Mouse (Mus musculus) adipocyte (in vitro differentiated cells): ENCODE data around the gene Galk1.
"Not testable (repeated sequence)": the region's sequence is repeated elsewhere in the genome, so short reads cannot be mapped to it uniquely, and the experiment has no call there.

ENCODE experiments used
- DNase-seq: peaks from one replicate; pipeline ENCODE4 v3.0.0-alpha.2; 2016; ENCODE audit warnings: low spot score

Gene Galk1

GRCm38 (mm10) chr11:116030898-116031845, 18.7 kb upstream of the Galk1 start:
- DNase-seq: peak; percentile 80

GRCm38 (mm10) chr11:116030088-116030897, 17.8 kb upstream of the Galk1 start, which contains the start of gene Unk:
Gene Unk (plus strand): TSS chr11:116030322.
- peak; percentile 99 for DNase-seq

GRCm38 (mm10) chr11:116029086-116029865, 16.8 kb upstream of the Galk1 start:
- DNase-seq: no peak

DNA sequence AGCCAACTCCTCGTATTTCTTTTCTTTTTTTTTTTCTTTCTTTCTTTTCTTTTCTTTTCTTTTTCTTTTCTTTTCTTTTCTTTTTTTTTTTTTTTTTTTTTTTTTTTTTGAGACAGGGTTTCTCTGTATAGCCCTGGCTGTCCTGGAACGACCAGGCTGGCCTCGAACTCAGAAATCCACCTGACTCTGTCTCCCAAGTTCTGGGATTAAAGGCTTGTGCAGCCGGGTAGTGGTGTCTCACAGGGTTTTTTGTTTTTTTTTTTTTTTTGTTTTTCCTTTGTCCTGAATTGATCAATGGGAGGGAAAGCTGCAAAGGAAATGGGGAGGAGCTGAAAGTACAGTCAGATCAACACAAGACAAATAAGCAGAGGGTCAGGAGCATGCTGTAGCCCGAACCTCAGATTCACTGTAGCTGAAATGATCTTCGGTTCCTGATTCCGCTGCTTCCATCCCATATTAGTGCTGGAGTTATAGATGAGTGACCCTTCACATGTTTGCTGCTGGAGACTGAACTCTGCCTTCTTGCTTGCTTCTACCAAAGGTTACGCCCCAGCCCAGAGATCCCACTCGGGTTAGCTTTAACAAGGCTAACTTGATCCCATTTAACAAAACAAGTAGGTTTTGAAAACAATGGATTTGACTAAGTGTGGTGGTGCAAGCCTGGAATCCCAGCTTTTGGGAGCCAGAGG, 15.8 kb upstream of the Galk1 start:
- DNase-seq: peak; percentile 38

DNA sequence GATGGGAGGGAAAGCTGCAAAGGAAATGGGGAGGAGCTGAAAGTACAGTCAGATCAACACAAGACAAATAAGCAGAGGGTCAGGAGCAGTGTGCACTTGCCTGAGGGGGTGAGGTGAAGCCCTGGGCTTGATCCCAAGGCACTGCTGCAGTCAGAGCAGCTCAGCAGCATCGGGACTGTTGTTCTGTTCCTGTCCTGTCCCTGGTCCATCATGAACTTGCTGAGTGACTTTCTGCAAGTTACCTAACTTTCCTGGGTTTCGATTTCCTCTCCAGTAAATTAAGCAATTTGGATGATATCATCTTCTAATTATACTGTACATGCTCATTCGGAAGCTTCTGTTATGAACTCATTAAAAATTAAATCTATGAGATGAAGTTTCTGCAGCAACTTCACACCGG, 15.2 kb upstream of the Galk1 start, which contains the start of gene H3f3b:
Gene H3f3b (minus strand): TSS at position 207 of the 400 bp plus-strand sequence.
- DNase-seq: peak; percentile 74

GRCm38 (mm10) chr11:116025056-116025845, 12.7 kb upstream of the Galk1 start:
- DNase-seq: no peak

GRCm38 (mm10) chr11:116024356-116024808, 11.9 kb upstream of the Galk1 start:
- DNase-seq: peak; percentile 99

GRCm38 (mm10) chr11:116023771-116024355, 11.3 kb upstream of the Galk1 start:
- DNase-seq: peak; percentile 65

DNA sequence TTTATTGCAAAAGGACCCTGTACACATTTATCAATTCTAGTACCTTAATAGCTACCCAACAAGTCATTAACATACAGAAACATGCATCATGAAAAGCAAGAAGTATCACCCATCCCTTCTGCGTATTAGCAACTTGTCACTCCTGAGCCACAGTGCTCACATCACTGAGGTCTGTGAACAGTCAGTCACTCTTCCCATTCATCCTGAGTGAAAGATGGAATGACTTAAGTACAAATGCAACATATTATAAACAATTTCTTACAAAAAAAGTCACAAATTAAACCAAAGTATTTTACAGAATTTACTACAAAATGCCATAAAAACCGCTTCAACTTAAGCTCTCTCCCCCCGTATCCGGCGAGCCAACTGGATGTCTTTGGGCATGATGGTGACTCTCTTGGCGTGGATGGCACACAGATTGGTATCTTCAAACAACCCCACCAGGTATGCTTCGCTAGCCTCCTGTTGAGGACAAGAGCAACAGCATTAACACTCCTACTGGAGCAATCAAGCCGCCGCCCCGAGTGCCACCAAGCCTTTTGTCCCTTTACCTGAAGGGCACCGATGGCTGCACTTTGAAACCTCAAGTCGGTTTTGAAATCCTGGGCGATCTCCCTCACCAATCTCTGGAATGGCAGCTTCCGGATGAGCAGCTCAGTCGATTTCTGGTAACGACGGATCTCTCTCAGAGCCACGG, 10.7 kb upstream of the Galk1 start:
- DNase-seq: peak; percentile 51

DNA sequence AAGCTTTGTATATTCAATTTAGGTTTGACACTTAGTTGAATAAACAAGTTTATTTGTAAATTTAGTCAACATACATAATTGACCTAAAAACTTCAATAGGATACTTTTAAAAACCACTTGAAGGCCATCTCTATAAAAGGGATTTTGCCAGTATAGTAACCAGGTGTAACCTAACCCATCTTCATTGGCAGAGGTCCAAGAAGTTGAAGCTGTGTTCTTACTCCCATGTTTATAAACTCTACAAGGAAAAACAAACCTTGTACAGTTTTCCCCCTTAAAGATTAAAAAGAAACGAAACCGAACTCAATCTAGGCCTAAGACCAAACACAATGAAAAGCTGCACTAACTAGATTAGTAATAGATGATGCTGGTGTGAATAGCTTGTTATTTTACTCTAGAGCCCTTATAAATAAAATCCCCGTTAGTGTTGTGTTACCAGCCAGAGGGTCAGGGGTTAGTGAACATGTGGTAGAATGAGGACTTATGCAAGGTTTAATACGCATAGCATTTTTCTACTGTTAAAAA, 9.8 kb upstream of the Galk1 start:
- DNase-seq: peak; percentile 60

- peak; percentile 77 for DNase-seq
Observed at GRCm38 (mm10) chr11:116021328-116022220, 9.1 kb upstream of the Galk1 start.

DNA sequence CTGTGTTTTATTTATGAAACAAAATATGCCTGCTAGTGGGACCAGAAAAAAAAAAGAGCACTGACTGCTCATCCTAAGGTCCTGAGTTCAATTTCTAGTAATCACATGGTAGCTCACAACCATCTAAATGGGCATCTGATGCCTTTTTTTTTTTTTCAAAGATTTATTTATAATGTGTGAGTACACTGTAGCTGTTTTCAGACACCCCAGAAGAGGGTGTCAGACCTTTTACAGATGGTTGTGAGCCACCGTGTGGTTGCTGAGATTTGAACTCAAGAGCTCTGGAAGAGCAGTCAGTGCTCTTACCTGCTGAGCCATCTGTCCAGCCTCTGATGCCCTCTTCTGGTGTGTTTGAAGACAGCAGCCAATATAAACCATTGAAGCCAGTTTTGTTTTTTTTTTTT, 8.0 kb upstream of the Galk1 start:
- DNase-seq: peak; percentile 81

DNA sequence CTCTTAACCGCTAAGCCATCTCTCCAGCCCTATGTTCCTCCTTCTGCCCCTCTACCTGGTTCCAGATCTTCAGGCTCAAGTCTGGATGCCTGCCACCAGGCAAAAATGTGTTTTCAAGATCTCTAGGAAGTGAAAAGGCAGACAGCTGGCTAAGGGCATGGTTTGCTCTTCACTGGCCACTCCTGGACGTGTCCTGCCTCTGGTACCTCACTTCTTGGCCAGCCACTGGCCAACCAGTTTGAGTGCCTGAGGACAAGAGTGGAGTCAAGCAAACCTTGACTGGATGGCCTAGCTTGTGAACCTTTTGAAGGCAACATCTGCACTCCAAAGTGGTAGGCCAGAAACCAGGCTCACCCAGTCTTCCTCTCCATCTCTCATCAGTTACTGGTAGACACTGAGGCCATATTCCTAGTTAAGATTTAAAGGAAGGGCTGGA, 7.5 kb upstream of the Galk1 start:
- DNase-seq: peak; percentile 76

GRCm38 (mm10) chr11:116019360-116019791, 6.9 kb upstream of the Galk1 start:
- DNase-seq: peak; percentile 72

DNA sequence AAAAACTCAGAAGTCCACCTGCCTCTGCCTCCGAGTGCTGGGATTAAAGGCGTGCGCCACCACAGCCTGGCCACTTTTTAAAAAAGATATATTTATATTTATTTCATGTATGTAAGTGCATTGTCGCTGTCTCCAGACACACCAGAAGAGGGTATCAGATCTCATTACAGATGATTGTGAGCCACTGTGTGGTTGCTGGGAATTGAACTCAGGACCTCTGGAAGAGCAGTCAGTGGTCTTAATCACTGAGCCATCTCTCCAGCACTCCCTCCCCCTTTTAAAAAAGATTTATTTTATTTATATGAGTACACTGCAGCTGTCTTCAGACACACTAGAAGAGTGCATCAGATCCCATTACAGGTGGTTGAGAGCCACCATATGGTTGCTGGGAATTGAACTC, 6.3 kb upstream of the Galk1 start:
- not testable (repeated sequence) for DNase-seq

- DNase-seq: peak; percentile 65
Observed at GRCm38 (mm10) chr11:116018106-116018505, 5.6 kb upstream of the Galk1 start.

- DNase-seq: peak; percentile 52
Observed at GRCm38 (mm10) chr11:116014821-116015220, 2.3 kb upstream of the Galk1 start.
